Mouse (Mus musculus) MEL (cell line): ENCODE data around the gene Gon7.

Experiments used
- CHD2 ChIP-seq: IDR thresholded peaks from 2 replicates; pipeline ENCODE4 v1.6.1; 2011; ENCODE audit warnings: low read length, improper control_type of control experiment
- CTCF ChIP-seq, 3 experiments: IDR thresholded peaks in 2 of 3; conservative IDR thresholded peaks in 1 of 3; 2 replicates each; pipeline ENCODE4 v1.5.1; 2011 to 2012; ENCODE audit warnings: low read length in 3 of 3, low read depth in 2 of 3, mild to moderate bottlenecking in 2 of 3, improper control_type of control experiment in 1 of 3, inconsistent platforms in 1 of 3, mixed read lengths in 1 of 3, moderate library complexity in 1 of 3; ENCODE audit not compliant: control insufficient read depth in 1 of 3, insufficient read depth in 1 of 3, poor library complexity in 1 of 3, severe bottlenecking in 1 of 3
- E2F4 ChIP-seq: IDR thresholded peaks from 2 replicates; pipeline ENCODE4 v1.6.1; 2011; ENCODE audit warnings: low read depth, low read length, improper control_type of control experiment, borderline replicate concordance
- EP300 ChIP-seq, 2 experiments: IDR thresholded peaks; 2 replicates each; pipeline ENCODE4 v1.6.1; 2011; ENCODE audit warnings: improper control_type of control experiment in 2 of 2, low read length in 2 of 2, low read depth in 1 of 2, mild to moderate bottlenecking in 1 of 2
- GATA1 ChIP-seq: IDR thresholded peaks from 2 replicates; pipeline ENCODE4 v1.6.1; 2011; ENCODE audit warnings: low read depth, low read length, improper control_type of control experiment
- JUND ChIP-seq: IDR thresholded peaks from 2 replicates; pipeline ENCODE4 v1.6.1; 2011; ENCODE audit warnings: low read depth, mild to moderate bottlenecking, improper control_type of control experiment, low read length
- MAX ChIP-seq: IDR thresholded peaks from 2 replicates; pipeline ENCODE4 v1.6.1; 2011; ENCODE audit warnings: low read length, improper control_type of control experiment
- POLR2A ChIP-seq, 2 experiments: IDR thresholded peaks; 2 replicates each; pipeline ENCODE4 v1.6.1; 2011 to 2012; ENCODE audit warnings: low read length in 2 of 2, mild to moderate bottlenecking in 2 of 2, control low read depth in 1 of 2, improper control_type of control experiment in 1 of 2, low read depth in 1 of 2, moderate library complexity in 1 of 2; ENCODE audit not compliant: control insufficient read depth in 1 of 2, insufficient read depth in 1 of 2, poor library complexity in 1 of 2
- TCF12 ChIP-seq: IDR thresholded peaks from 2 replicates; pipeline ENCODE4 v1.6.1; 2014; ENCODE audit warnings: low read depth, mild to moderate bottlenecking, inconsistent platforms, low read length, improper control_type of control experiment, moderate library complexity
- ZC3H11A ChIP-seq: IDR thresholded peaks from 2 replicates; pipeline ENCODE4 v1.6.1; 2012; ENCODE audit warnings: low read depth, mild to moderate bottlenecking, inconsistent platforms, low read length, improper control_type of control experiment
- ZNF384 ChIP-seq: IDR thresholded peaks from 2 replicates; pipeline ENCODE4 v1.6.1; 2012; ENCODE audit warnings: low read depth, mild to moderate bottlenecking, inconsistent platforms, low read length, improper control_type of control experiment

GRCm38 (mm10) chr12:102722966-102723365 lies 34.6 kb downstream of the Gon7 start:
- TF ChIP-seq JUND (no peak), CTCF (IDR thresholded peaks at IDR 0.05 in 2 of 3, conservative IDR thresholded peaks at IDR 0.05 in 1 of 3; ENCODE audit: control insufficient read depth in 1 of 3, insufficient read depth in 1 of 3, low read depth in 2 of 3, low read length in 3 of 3, poor library complexity in 1 of 3, severe bottlenecking in 1 of 3) (no peak), ZNF384 (no peak), ZC3H11A (no peak), TCF12 (no peak), MAX (no peak), GATA1 (no peak), E2F4 (no peak), EP300 (IDR thresholded peaks at IDR 0.05; ENCODE audit: low read depth in 1 of 2, low read length in 2 of 2) (no peak), POLR2A (IDR thresholded peaks at IDR 0.05; ENCODE audit: control insufficient read depth in 1 of 2, insufficient read depth in 1 of 2, low read depth in 1 of 2, low read length in 2 of 2, poor library complexity in 1 of 2) (no peak), CHD2 (no peak)
